Mouse (Mus musculus): ENCODE results near the gene Ntrk3. TPM values are rescaled to one million over a fixed set of nuclear protein-coding genes. Genes with fewer than 3 reads are reported as not detected.

Ntrk3 gene
- polyA plus RNA-seq, 1 experiment from 2014 or later, result 23.6 TPM

DNA sequence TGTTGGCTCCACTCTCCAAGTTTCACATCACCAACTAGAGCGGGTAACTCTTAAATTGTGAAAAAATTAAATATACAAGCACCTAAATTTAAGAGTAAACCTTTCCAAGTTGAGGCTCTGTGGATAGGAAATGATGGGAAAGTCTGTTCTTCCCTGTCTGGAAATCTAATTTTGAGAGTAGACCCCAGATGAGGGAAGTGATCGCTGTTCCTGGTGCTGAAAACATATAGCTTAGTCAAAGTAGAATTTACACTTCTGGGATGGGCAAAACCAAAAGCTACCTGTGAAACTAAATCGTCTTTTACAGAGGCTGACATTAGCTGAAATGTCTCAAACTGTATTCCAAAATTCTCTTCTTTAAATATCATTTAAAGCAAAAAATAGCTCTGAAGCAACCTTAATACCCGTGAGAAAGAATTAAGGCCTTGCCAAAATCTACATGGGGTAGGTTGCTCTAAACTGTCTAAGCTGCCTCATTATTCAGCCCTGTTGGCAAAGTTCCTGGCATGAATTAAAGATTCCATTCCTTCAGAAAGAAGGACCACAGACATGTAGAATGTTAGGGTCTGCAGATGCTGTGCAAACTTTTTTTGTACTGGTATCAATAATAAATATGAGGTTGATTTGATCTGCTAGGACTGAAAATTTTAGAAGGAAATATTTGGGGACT, 557.7 kb downstream of the Ntrk3 start:
- Histone ChIP-seq H3K27me3 (no peaks in the 10 kb centered on the region), H3K4me2 (no peak overlapping the region), H3K27ac (replicated peaks) (no peak overlapping the region), H3K36me3 (no peaks in the 10 kb centered on the region), H3K4me3 (no peak overlapping the region), H3K9me3 (no peaks in the 10 kb centered on the region), H3K9ac (no peak overlapping the region), H3K4me1 (replicated peaks) (no peaks in the 10 kb centered on the region)
- no peak for ATAC-seq (ENCODE audit: low read depth)
- WGBS, result 73% methylated on average over 4 of the region's 4 CpGs

DNA sequence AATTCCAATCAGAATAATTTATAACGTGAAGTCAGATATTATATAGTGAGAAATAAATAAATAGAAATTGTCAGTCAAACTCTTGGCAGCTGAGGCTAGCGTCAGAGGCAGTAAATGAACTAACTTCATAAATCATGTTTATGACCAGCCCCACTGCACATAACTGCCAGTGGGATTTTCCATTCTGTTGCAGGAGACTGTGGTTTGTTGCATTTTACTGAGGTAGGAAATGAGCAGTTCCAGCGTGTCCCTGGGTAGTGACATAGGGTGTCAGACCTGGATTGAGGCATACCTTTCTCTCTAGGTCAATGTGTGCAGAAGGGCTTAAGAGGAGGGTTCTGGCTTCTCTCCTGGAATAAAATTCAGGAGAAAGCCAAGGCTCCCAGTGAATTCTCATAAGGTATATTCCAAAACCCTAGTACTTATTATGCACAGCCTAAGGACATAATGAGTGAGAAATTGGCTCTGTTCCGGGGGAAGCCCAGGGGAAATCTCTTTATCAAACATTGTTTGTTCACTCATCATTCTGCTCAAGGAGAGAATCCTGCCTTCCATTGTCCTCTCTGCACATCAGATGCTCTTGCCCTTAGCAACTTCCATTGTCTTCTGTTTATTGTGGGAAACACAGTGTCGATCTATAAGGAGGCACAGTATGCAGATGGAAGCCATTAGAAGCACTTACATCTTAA, 565.4 kb downstream of the Ntrk3 start:
- no peaks in the 10 kb centered on the region for H3K36me3 ChIP-seq
- no peak overlapping the region for H3K4me2 ChIP-seq
- ATAC-seq (ENCODE audit: low read depth), result peak; percentile 76
- 43% methylated on average over 5 of the region's 5 CpGs for WGBS
- H3K27me3 ChIP-seq, result no peaks in the 10 kb centered on the region
- peak overlapping the region; percentile 64; the same call in 1 of the 2 replicates for H3K27ac ChIP-seq (replicated peaks)
- H3K9me3 ChIP-seq, result no peaks in the 10 kb centered on the region
- no peak overlapping the region for H3K9ac ChIP-seq
- no peak overlapping the region for H3K4me3 ChIP-seq
- peaks cover 13% of the 10 kb centered on the region for H3K4me1 ChIP-seq (replicated peaks)

GRCm38 (mm10) chr7:78165466-78165865, 572.3 kb downstream of the Ntrk3 start:
- ATAC-seq (ENCODE audit: low read depth), result no peak
- Histone ChIP-seq H3K27me3 (no peaks in the 10 kb centered on the region), H3K27ac (replicated peaks) (no peak overlapping the region), H3K9ac (no peak overlapping the region), H3K9me3 (no peaks in the 10 kb centered on the region), H3K4me3 (no peak overlapping the region), H3K36me3 (no peaks in the 10 kb centered on the region), H3K4me2 (no peak overlapping the region), H3K4me1 (replicated peaks) (no peaks in the 10 kb centered on the region)
- WGBS, result 21% methylated on average over 1 of the region's 1 CpGs

GRCm38 (mm10) chr7:78157946-78158345, 579.9 kb downstream of the Ntrk3 start:
- H3K36me3 ChIP-seq, result no peaks in the 10 kb centered on the region
- no peaks in the 10 kb centered on the region for H3K27me3 ChIP-seq
- H3K9me3 ChIP-seq, result no peaks in the 10 kb centered on the region
- ATAC-seq (ENCODE audit: low read depth), result no peak
- H3K4me3 ChIP-seq, result no peak overlapping the region
- WGBS, result 85% methylated on average over 2 of the region's 2 CpGs
- no peak overlapping the region for H3K27ac ChIP-seq (replicated peaks)
- H3K4me2 ChIP-seq, result no peak overlapping the region
- H3K9ac ChIP-seq, result no peak overlapping the region
- no peaks in the 10 kb centered on the region for H3K4me1 ChIP-seq (replicated peaks)

DNA sequence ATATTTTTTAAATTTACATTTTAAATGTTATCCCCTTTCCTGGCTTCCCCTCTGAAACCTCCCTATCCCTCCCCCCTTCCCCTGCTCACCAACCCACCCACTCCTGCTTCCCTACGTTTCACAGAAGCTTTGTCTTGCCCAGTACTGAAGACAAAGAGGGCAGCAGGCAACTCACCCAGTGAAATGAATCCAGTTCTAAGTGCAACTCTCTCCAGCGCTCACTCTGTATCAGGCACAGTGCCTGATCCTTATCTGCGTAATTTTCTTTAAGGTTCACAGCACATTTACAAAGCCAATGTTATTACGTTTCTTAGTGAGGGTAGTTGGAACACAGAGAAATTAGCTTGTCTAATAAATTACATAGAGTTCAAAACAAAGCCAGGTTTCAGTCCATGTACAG, 592.6 kb downstream of the Ntrk3 start:
- ATAC-seq (ENCODE audit: low read depth), result no peak
- H3K27ac ChIP-seq (replicated peaks), result no peak overlapping the region
- 28% methylated on average over 4 of the region's 4 CpGs for WGBS

GRCm38 (mm10) chr7:78144849-78145248, 593.0 kb downstream of the Ntrk3 start:
- Histone ChIP-seq H3K36me3 (no peaks in the 10 kb centered on the region), H3K9me3 (no peaks in the 10 kb centered on the region), H3K4me1 (replicated peaks) (no peaks in the 10 kb centered on the region), H3K4me2 (no peak overlapping the region), H3K9ac (no peak overlapping the region), H3K27ac (replicated peaks) (no peak overlapping the region), H3K4me3 (no peak overlapping the region), H3K27me3 (no peaks in the 10 kb centered on the region)
- ATAC-seq (ENCODE audit: low read depth), result no peak
- 67% methylated on average over 3 of the region's 3 CpGs for WGBS

More for the DNA sequence above, 592.6 kb downstream of the Ntrk3 start:
- Histone ChIP-seq H3K4me2 (no peak overlapping the region), H3K4me1 (replicated peaks) (no peaks in the 10 kb centered on the region), H3K36me3 (no peaks in the 10 kb centered on the region), H3K9ac (no peak overlapping the region), H3K4me3 (no peak overlapping the region), H3K27me3 (no peaks in the 10 kb centered on the region), H3K9me3 (no peaks in the 10 kb centered on the region)

DNA sequence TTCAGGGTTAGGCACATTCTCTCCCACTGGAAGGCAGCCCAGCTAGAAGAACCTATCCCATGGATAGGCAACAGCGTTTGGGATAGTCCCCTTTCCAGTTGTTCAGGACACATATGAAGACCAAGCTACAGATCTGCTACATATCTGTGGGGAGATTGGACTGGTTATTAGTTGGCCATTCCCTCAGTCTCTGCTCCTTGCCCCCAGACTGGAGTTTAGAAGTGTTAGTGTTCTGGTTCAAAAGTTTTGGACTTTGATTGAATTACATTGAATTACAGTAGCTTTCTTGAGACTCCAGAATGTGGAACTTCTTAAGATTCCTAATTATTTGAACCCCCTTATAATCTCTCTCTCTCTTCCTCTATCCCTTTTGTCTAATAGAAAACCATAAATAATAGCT, 607.8 kb downstream of the Ntrk3 start:
- Histone ChIP-seq H3K4me2 (no peak overlapping the region), H3K9ac (no peak overlapping the region), H3K27me3 (no peaks in the 10 kb centered on the region), H3K36me3 (no peaks in the 10 kb centered on the region), H3K4me3 (no peak overlapping the region), H3K4me1 (replicated peaks) (no peaks in the 10 kb centered on the region), H3K9me3 (no peaks in the 10 kb centered on the region), H3K27ac (replicated peaks) (no peak overlapping the region)
- no peak for ATAC-seq (ENCODE audit: low read depth)
- whole genome bisulfite sequencing, result 89% methylated on average over 1 of the region's 1 CpGs

Other genes starting within 250 kb of the Ntrk3 start
- 80.6 and 88.7 TPM in 2 replicates for gene Mrps11, start 45.1 kb upstream of the Ntrk3 start, polyA plus RNA-seq (2015; fragmentation: Nextera tagmentation; extraction: Ambion mirVana)
- gene Mrpl46, start 45.5 kb upstream of the Ntrk3 start, polyA plus RNA-seq (2015; fragmentation: Nextera tagmentation; extraction: Ambion mirVana), result 55.9 and 58.7 TPM in 2 replicates
- 17.1 and 17.2 TPM in 2 replicates for gene Det1, start 109.3 kb upstream of the Ntrk3 start, polyA plus RNA-seq (2015; fragmentation: Nextera tagmentation; extraction: Ambion mirVana)
- 43.8 and 47.9 TPM in 2 replicates for gene Aen, start 157.8 kb upstream of the Ntrk3 start, polyA plus RNA-seq (2015; fragmentation: Nextera tagmentation; extraction: Ambion mirVana)
- 0.45 TPM in 1 of 2 replicates, not detected in the other for gene Isg20, start 175.4 kb upstream of the Ntrk3 start, polyA plus RNA-seq (2015; fragmentation: Nextera tagmentation; extraction: Ambion mirVana)